Mouse (Mus musculus) MEL (cell line): Measurements from ENCODE around the gene Zcchc14.

Experiments
- CTCF ChIP-seq, 3 experiments: IDR thresholded peaks in 2 of 3; conservative IDR thresholded peaks in 1 of 3; 2 replicates each; pipeline ENCODE4 v1.5.1; 2011 to 2012; ENCODE audit warnings: low read length in 3 of 3, low read depth in 2 of 3, mild to moderate bottlenecking in 2 of 3, improper control_type of control experiment in 1 of 3, inconsistent platforms in 1 of 3, mixed read lengths in 1 of 3, moderate library complexity in 1 of 3; ENCODE audit not compliant: control insufficient read depth in 1 of 3, insufficient read depth in 1 of 3, poor library complexity in 1 of 3, severe bottlenecking in 1 of 3
- ELF1 ChIP-seq: IDR thresholded peaks from 2 replicates; pipeline ENCODE4 v1.6.1; 2014; ENCODE audit warnings: low read depth, mild to moderate bottlenecking, inconsistent platforms, low read length, improper control_type of control experiment, moderate library complexity
- EP300 ChIP-seq, 2 experiments: IDR thresholded peaks; 2 replicates each; pipeline ENCODE4 v1.6.1; 2011; ENCODE audit warnings: improper control_type of control experiment in 2 of 2, low read length in 2 of 2, low read depth in 1 of 2, mild to moderate bottlenecking in 1 of 2
- GATA1 ChIP-seq: IDR thresholded peaks from 2 replicates; pipeline ENCODE4 v1.6.1; 2011; ENCODE audit warnings: low read depth, low read length, improper control_type of control experiment
- JUND ChIP-seq: IDR thresholded peaks from 2 replicates; pipeline ENCODE4 v1.6.1; 2011; ENCODE audit warnings: low read depth, mild to moderate bottlenecking, improper control_type of control experiment, low read length
- KAT2A ChIP-seq: conservative IDR thresholded peaks from 2 replicates; pipeline ENCODE4 v1.6.1; 2012; ENCODE audit warnings: low read depth, low read length, improper control_type of control experiment, inconsistent platforms
- MAZ ChIP-seq: IDR thresholded peaks from 2 replicates; pipeline ENCODE4 v1.6.1; 2012; ENCODE audit warnings: low read depth, mild to moderate bottlenecking, inconsistent platforms, low read length, improper control_type of control experiment
- MYB ChIP-seq: IDR thresholded peaks from 2 replicates; pipeline ENCODE4 v1.6.1; 2011; ENCODE audit warnings: mild to moderate bottlenecking, low read depth, low read length, improper control_type of control experiment
- MYC ChIP-seq: IDR thresholded peaks from 2 replicates; pipeline ENCODE4 v1.6.1; 2011; ENCODE audit warnings: low read depth, mild to moderate bottlenecking, low read length, improper control_type of control experiment, moderate library complexity
- POLR2A ChIP-seq, 2 experiments: IDR thresholded peaks; 2 replicates each; pipeline ENCODE4 v1.6.1; 2011 to 2012; ENCODE audit warnings: low read length in 2 of 2, mild to moderate bottlenecking in 2 of 2, control low read depth in 1 of 2, improper control_type of control experiment in 1 of 2, low read depth in 1 of 2, moderate library complexity in 1 of 2; ENCODE audit not compliant: control insufficient read depth in 1 of 2, insufficient read depth in 1 of 2, poor library complexity in 1 of 2
- ZNF384 ChIP-seq: IDR thresholded peaks from 2 replicates; pipeline ENCODE4 v1.6.1; 2012; ENCODE audit warnings: low read depth, mild to moderate bottlenecking, inconsistent platforms, low read length, improper control_type of control experiment

DNA sequence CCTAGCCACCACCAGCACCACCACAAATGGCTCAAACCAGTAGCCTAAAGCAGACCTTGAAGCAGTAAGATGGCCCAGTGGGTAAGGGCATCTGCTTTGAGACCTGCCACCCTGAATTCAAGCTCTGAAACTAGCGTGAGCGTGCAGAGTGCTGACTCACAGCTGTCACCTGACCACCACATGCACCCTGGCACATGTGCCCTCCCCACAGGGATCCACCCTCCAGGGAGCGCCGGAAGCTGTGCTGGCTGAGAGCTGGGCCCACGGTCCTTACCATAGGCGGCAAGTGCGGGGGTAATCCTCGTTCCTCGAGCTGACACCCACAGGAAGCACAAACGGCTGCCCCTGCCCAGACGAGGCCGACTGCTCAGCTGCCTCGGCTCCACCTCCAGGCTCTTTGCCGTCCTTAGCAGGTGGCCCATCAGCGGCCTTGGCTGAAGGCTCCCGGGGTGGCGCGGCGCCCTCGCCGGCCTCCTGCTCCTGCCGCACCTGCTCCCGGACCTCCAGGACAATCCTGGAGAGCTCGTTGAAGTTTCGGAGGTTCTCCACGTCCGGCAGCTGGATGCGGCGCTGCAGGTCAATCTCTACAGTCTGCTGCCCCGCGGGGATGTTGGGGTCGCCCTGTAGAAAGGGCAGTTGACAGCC lies 98.7 kb downstream of the Zcchc14 start:
- TF ChIP-seq KAT2A (no peak), CTCF (IDR thresholded peaks at IDR 0.05 in 2 of 3, conservative IDR thresholded peaks at IDR 0.05 in 1 of 3; ENCODE audit: control insufficient read depth in 1 of 3, insufficient read depth in 1 of 3, low read depth in 2 of 3, low read length in 3 of 3, poor library complexity in 1 of 3, severe bottlenecking in 1 of 3) (no peak), MAZ (no peak), EP300 (IDR thresholded peaks at IDR 0.05; ENCODE audit: low read depth in 1 of 2, low read length in 2 of 2) (no peak), MYC (no peak), GATA1 (no peak), ELF1 (no peak), MYB (no peak), JUND (no peak), POLR2A (IDR thresholded peaks at IDR 0.05; ENCODE audit: control insufficient read depth in 1 of 2, insufficient read depth in 1 of 2, low read depth in 1 of 2, low read length in 2 of 2, poor library complexity in 1 of 2) (no peak), ZNF384 (no peak)
